Comparison of ENCODE assay signal across 19 mouse cellular contexts in the genomic region with DNA sequence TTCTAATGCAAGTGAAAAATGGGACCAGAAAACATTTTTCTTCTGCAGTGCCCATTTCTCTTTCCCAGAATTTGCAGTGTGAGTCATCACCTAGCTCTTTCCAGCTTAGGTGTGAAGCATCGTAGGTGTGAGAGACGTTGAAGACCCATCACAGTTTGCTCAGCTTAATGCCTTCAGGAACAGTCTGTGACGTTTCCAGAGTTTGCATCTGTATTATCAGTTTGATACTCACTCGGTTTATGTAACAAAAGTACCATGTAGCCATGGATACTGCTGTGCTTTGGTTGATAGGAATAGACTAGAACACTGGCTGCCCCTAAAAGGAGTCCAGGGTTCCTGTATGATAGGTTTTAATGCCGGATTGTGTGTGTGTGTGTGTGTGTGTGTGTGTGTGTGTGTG. TPM values are rescaled to one million over a fixed set of nuclear protein-coding genes. Genes with fewer than 3 reads are reported as not detected.
A peak's percentile ranks its signal among the peaks of the same experiment; 100 is the strongest.
DNase-seq lines count a peak whose midpoint lies in the region; ATAC-seq and TF ChIP-seq lines count a peak whose summit lies in the region.
"Had no signal": no experiment of that assay in that cellular context is flagged by ENCODE, and none has a peak within 500 bp of the region (broad histone marks: within the 10 kb centered on the region; RNA-seq: fewer than 3 reads in every experiment).

No protein-coding gene starts in this region.

- peaks cover 92% of the 10 kb centered on the region for H3K4me1 ChIP-seq in G1E (ENCODE audit: insufficient read depth, low read depth, low read length)
- peaks cover 3% of the 10 kb centered on the region; the same call in 1 of the 2 replicates for H3K4me1 ChIP-seq in intestine, embryonic 15.5 days (replicated peaks)
- H3K4me1 ChIP-seq: limb, embryonic 15.5 days; midbrain, embryonic 12.5 days had no signal

- no peaks in the 10 kb centered on the region for H3K9me3 ChIP-seq in G1E (replicated peaks)
- no peaks in the 10 kb centered on the region for H3K9me3 ChIP-seq in intestine, embryonic 15.5 days
- H3K9me3 ChIP-seq: heart, embryonic 12.5 days; limb, embryonic 15.5 days had no signal

- intact Hi-C loops in left cerebral cortex, adult 2 months (cut with DNase I): loop anchor here (5.0 kb wide), 1 partner anchor 45 kb away; no protein-coding TSS in a partner anchor

- no peak overlapping the region for H3K4me2 ChIP-seq in intestine, embryonic 15.5 days (replicated peaks)
- H3K4me2 ChIP-seq: heart, embryonic 12.5 days; limb, embryonic 15.5 days; midbrain, embryonic 12.5 days had no signal

- H3K27ac ChIP-seq in left cerebral cortex, adult 2 months: peak overlapping the region; percentile 47; the same call in 1 of the 2 replicates
- no peak overlapping the region for H3K27ac ChIP-seq in intestine, embryonic 15.5 days
- H3K27ac ChIP-seq: limb, embryonic 15.5 days; midbrain, embryonic 12.5 days had no signal

- H3K27me3 ChIP-seq in G1E (ENCODE audit: insufficient read depth, low read length): no peaks in the 10 kb centered on the region
- H3K27me3 ChIP-seq in intestine, embryonic 15.5 days (replicated peaks): no peaks in the 10 kb centered on the region
- H3K27me3 ChIP-seq: heart, embryonic 12.5 days; limb, embryonic 15.5 days; midbrain, embryonic 12.5 days had no signal

- WGBS in intestine, embryonic 15.5 days: 80% methylated on average over 5 of the region's 5 CpGs

- no peak for TF ChIP-seq CTCF in G1E (IDR thresholded peaks at IDR 0.05; ENCODE audit: low read depth, low read length)
- no peak for TF ChIP-seq CTCF in left cerebral cortex, adult 2 months (IDR thresholded peaks at IDR 0.05)

- peak; percentile 59 to 81 for DNase-seq in frontal cortex, adult 2 months (ENCODE audit: extremely low spot score in 1 of 2, low spot score in 1 of 2)
- no peak for DNase-seq in frontal cortex, postnatal 25 days (ENCODE audit: low spot score in 2 of 2)
- DNase-seq in G1E (ENCODE audit: low spot score): no peak
- peak in 1 of 2 experiments; percentile 38 for DNase-seq in left cerebral cortex, adult 2 months (ENCODE audit: extremely low spot score in 1 of 2, low spot score in 2 of 2)
- no peak for DNase-seq in spleen, postnatal 10 days (ENCODE audit: low spot score in 2 of 2)
- DNase-seq: adrenal gland, adult 8-10 months; cerebellum, postnatal 10 days; gastrocnemius, postnatal 36 days; heart, postnatal 36 days; kidney, adult 9 months; lung, postnatal 14 days; thymus, postnatal 14 days had no signal

- ATAC-seq in G1E (ENCODE audit: extremely low read depth, insufficient number of reproducible peaks, low FRiP score, poor library complexity, severe bottlenecking): no peak
- peak; percentile 13 for ATAC-seq in megakaryocyte progenitor cell, adult 5-6 weeks (replicated peaks; ENCODE audit: poor library complexity)
- no peak for ATAC-seq in intestine, embryonic 15.5 days
- ATAC-seq: hindbrain, embryonic 16.5 days had no signal

- peaks cover 73% of the 10 kb centered on the region for H3K36me3 ChIP-seq in G1E (replicated peaks)
- no peaks in the 10 kb centered on the region for H3K36me3 ChIP-seq in intestine, embryonic 15.5 days
- H3K36me3 ChIP-seq: limb, embryonic 15.5 days had no signal

- peak overlapping the region; percentile 65; the same call in 1 of the 2 replicates for H3K4me3 ChIP-seq in G1E (ENCODE audit: low read depth, low read length)
- H3K4me3 ChIP-seq in left cerebral cortex, adult 2 months: no peak overlapping the region
- H3K4me3 ChIP-seq in intestine, embryonic 15.5 days (replicated peaks): no peak overlapping the region
- H3K4me3 ChIP-seq: heart, embryonic 12.5 days; limb, embryonic 15.5 days; midbrain, embryonic 12.5 days; myocyte had no signal

- H3K9ac ChIP-seq in intestine, embryonic 15.5 days: no peak overlapping the region
- H3K9ac ChIP-seq: heart, embryonic 12.5 days; limb, embryonic 15.5 days; midbrain, embryonic 12.5 days had no signal

RNA-seq across cellular contexts. Expression of a gene that starts 17.3 kb away (rescaled TPM):
- polyA plus RNA-seq in frontal cortex, adult 2 months (2012; rRNA removed): 16.4 and 17.7 TPM in 2 replicates
- total RNA-seq in G1E (2014; fragmentation: Nextera tagmentation): 184 and 234 TPM in 2 replicates
- 240 and 293 TPM in 2 replicates for total RNA-seq in G1E (2017)
- polyA plus RNA-seq in G1E (2012): 85.3 and 89.8 TPM in 2 replicates
- 10 to 100 TPM; 12.9 to 13.0 TPM for total RNA-seq in left cerebral cortex, adult 2 months (2021)
- 128 and 137 TPM in 2 replicates for total RNA-seq in megakaryocyte progenitor cell, adult 5-6 weeks (2015)
- 182 and 198 TPM in 2 replicates for total RNA-seq in megakaryocyte progenitor cell, adult 5-6 weeks (2017)
- polyA plus RNA-seq in intestine, embryonic 15.5 days (2015; fragmentation: Nextera tagmentation; extraction: Ambion mirVana): 67.7 and 70.6 TPM in 2 replicates

Comparison
In these comparisons a context has a peak if more than half of its experiments do, and no peak if none do; other contexts are left out.
1. DNase-seq: peak in frontal cortex, adult 2 months (2 of 2); none in frontal cortex, postnatal 25 days (0 of 2), G1E (single experiment) and spleen, postnatal 10 days (0 of 2).
2. RNA of a gene that starts 17.3 kb away (total RNA-seq): 184 to 293 TPM in G1E and 128 to 198 TPM in megakaryocyte progenitor cell, adult 5-6 weeks; 12.9 to 13.0 TPM in left cerebral cortex, adult 2 months; every median in the first group is over 4 times any median in the second.